Mouse (Mus musculus): ENCODE measurements around the gene Snu13. TPM values are rescaled to one million over a fixed set of nuclear protein-coding genes. Genes with fewer than 3 reads are reported as not detected.

The Snu13 gene
- polyA plus RNA-seq, 1 experiment from 2014 or later, result 210 TPM

DNA sequence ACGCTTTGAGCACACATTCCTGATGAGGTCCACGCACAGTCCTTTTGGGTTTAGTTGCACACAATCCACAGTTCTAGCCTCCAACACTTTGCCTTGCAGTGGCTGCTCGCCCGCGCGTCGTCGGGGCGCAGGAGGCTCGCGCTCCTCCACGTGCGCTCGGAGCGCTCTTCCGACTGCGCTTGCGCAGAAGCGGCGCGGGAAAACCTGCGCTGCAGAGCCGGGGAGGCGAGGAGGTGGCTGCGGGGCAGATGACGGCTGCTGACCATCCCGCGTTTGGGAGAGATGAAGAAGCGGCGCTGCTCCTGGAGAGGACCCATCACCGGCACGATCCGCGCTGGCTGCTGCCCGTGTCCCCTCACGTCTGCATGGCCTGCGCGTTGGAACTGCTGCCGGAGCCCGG is 22.5 kb upstream of the Snu13 start, which contains the start of gene Mei1:
Gene Mei1, plus strand, starts transcription at position 99 of the 400 bp plus-strand sequence.
- H3K4me3 ChIP-seq (ENCODE audit: low read length), result peak within 1 kb of the TSS; percentile 4; the same call in 1 of the 2 replicates
- H3K9ac ChIP-seq (ENCODE audit: low read length), result no peak within 1 kb of the TSS
- H3K9me3 ChIP-seq (replicated peaks; ENCODE audit: control insufficient read depth, low read length), result peaks cover 7% of the 10 kb centered on the region
- H3K27me3 ChIP-seq (ENCODE audit: control insufficient read depth, insufficient read depth, low read length), result peaks cover 42% of the 10 kb centered on the region
- no peak for ATAC-seq (replicated peaks; ENCODE audit: extremely low read depth, insufficient read depth, low FRiP score)
- H3K4me1 ChIP-seq (ENCODE audit: control insufficient read depth, insufficient read depth, low read length), result no peaks in the 10 kb centered on the region
- H3K27ac ChIP-seq (ENCODE audit: low read length), result no peak within 1 kb of the TSS
- 17% methylated on average over 40 of the region's 40 CpGs for WGBS
- H3K4me2 ChIP-seq (ENCODE audit: low read depth, low read length), result peak within 1 kb of the TSS; percentile 36; the same call in 1 of the 2 replicates
- no peaks in the 10 kb centered on the region for H3K36me3 ChIP-seq (ENCODE audit: control insufficient read depth, insufficient read depth)

DNA sequence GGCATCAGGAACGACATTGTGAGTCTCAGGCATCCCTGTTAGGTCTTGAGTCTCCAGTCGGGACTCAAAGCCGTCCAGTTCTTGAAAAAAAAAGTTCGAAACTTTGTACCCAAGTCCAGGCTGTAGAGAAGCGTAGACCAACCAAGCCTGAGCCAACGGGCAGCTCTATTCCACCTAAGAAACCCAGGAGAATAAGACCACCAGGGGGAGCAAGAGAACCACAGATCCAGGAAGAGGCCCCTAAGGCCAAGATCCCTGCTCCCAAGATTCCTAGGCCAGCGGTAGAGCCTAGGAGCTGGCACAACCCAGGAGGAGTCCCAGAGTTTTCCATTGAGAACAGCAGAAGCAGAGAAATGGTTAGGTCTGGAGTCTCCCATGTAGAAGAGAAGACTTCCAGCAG is 18.1 kb upstream of the Snu13 start:
- Histone ChIP-seq H3K4me1 (ENCODE audit: control insufficient read depth, insufficient read depth, low read length) (no peaks in the 10 kb centered on the region), H3K4me3 (ENCODE audit: low read length) (no peak overlapping the region), H3K27me3 (ENCODE audit: control insufficient read depth, insufficient read depth, low read length) (peaks cover 48% of the 10 kb centered on the region), H3K9ac (ENCODE audit: low read length) (no peak overlapping the region), H3K4me2 (ENCODE audit: low read depth, low read length) (no peak overlapping the region), H3K27ac (ENCODE audit: low read length) (no peak overlapping the region), H3K9me3 (replicated peaks; ENCODE audit: control insufficient read depth, low read length) (peaks cover 5% of the 10 kb centered on the region), H3K36me3 (ENCODE audit: control insufficient read depth, insufficient read depth) (no peaks in the 10 kb centered on the region)
- ATAC-seq (replicated peaks; ENCODE audit: extremely low read depth, insufficient read depth, low FRiP score), result no peak
- 12% methylated on average over 7 of the region's 7 CpGs for WGBS

GRCm38 (mm10) chr15:82063909-82064308 is 16.5 kb upstream of the Snu13 start:
- WGBS, result 68% methylated on average over 14 of the region's 14 CpGs
- no peak overlapping the region for H3K27ac ChIP-seq (ENCODE audit: low read length)
- no peak overlapping the region for H3K9ac ChIP-seq (ENCODE audit: low read length)
- H3K4me3 ChIP-seq (ENCODE audit: low read length), result no peak overlapping the region
- no peaks in the 10 kb centered on the region for H3K36me3 ChIP-seq (ENCODE audit: control insufficient read depth, insufficient read depth)
- H3K27me3 ChIP-seq (ENCODE audit: control insufficient read depth, insufficient read depth, low read length), result peaks cover 32% of the 10 kb centered on the region
- H3K4me1 ChIP-seq (ENCODE audit: control insufficient read depth, insufficient read depth, low read length), result no peaks in the 10 kb centered on the region
- no peak overlapping the region for H3K4me2 ChIP-seq (ENCODE audit: low read depth, low read length)
- ATAC-seq (replicated peaks; ENCODE audit: extremely low read depth, insufficient read depth, low FRiP score), result no peak
- no peaks in the 10 kb centered on the region for H3K9me3 ChIP-seq (replicated peaks; ENCODE audit: control insufficient read depth, low read length)

DNA sequence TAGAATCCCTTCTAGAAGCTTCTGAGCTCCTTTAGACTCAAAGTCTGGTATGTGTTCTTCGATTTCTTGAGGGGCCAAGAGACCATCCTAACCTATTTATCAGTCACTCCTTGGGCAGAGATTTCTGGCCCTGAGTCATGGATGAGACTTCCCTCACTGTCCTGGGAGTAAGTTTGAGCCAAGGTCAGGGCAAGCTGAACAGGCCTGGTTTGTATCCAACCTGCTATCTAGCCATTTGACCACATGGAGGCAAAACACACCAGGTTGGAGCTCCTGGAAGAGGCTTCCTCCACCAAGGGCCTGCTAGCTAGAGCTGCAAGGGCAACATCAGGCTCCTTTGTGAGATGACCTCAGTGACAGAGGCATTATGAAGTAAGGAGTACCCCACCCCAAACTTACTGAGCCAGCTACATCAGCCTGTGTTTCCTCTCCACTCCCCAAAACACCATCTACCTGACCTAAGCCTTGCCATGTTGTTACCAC is 11.4 kb upstream of the Snu13 start, which contains the start of gene 4930407I10Rik:
Gene 4930407I10Rik, plus strand, starts transcription at position 433 of the 483 bp plus-strand sequence.
- ATAC-seq (replicated peaks; ENCODE audit: extremely low read depth, insufficient read depth, low FRiP score), result no peak
- peaks cover 8% of the 10 kb centered on the region for H3K27me3 ChIP-seq (ENCODE audit: control insufficient read depth, insufficient read depth, low read length)
- H3K9ac ChIP-seq (ENCODE audit: low read length), result no peak within 1 kb of the TSS
- WGBS, result 74% methylated on average over 1 of the region's 1 CpGs
- H3K4me1 ChIP-seq (ENCODE audit: control insufficient read depth, insufficient read depth, low read length), result no peaks in the 10 kb centered on the region
- no peak within 1 kb of the TSS for H3K4me2 ChIP-seq (ENCODE audit: low read depth, low read length)
- no peak within 1 kb of the TSS for H3K27ac ChIP-seq (ENCODE audit: low read length)
- H3K9me3 ChIP-seq (replicated peaks; ENCODE audit: control insufficient read depth, low read length), result no peaks in the 10 kb centered on the region
- H3K4me3 ChIP-seq (ENCODE audit: low read length), result no peak within 1 kb of the TSS
- H3K36me3 ChIP-seq (ENCODE audit: control insufficient read depth, insufficient read depth), result no peaks in the 10 kb centered on the region

GRCm38 (mm10) chr15:82052544-82052943 is 5.1 kb upstream of the Snu13 start:
- Histone ChIP-seq H3K9ac (ENCODE audit: low read length) (no peak overlapping the region), H3K27ac (ENCODE audit: low read length) (no peak overlapping the region), H3K9me3 (replicated peaks; ENCODE audit: control insufficient read depth, low read length) (no peaks in the 10 kb centered on the region), H3K27me3 (ENCODE audit: control insufficient read depth, insufficient read depth, low read length) (0 out of 2 replicates have a peak, but pooled peaks cover 3% of the 10 kb centered on the region), H3K36me3 (ENCODE audit: control insufficient read depth, insufficient read depth) (no peaks in the 10 kb centered on the region), H3K4me2 (ENCODE audit: low read depth, low read length) (no peak overlapping the region), H3K4me1 (ENCODE audit: control insufficient read depth, insufficient read depth, low read length) (no peaks in the 10 kb centered on the region), H3K4me3 (ENCODE audit: low read length) (no peak overlapping the region)
- ATAC-seq (replicated peaks; ENCODE audit: extremely low read depth, insufficient read depth, low FRiP score), result no peak
- 50% methylated on average over 5 of the region's 5 CpGs for WGBS

DNA sequence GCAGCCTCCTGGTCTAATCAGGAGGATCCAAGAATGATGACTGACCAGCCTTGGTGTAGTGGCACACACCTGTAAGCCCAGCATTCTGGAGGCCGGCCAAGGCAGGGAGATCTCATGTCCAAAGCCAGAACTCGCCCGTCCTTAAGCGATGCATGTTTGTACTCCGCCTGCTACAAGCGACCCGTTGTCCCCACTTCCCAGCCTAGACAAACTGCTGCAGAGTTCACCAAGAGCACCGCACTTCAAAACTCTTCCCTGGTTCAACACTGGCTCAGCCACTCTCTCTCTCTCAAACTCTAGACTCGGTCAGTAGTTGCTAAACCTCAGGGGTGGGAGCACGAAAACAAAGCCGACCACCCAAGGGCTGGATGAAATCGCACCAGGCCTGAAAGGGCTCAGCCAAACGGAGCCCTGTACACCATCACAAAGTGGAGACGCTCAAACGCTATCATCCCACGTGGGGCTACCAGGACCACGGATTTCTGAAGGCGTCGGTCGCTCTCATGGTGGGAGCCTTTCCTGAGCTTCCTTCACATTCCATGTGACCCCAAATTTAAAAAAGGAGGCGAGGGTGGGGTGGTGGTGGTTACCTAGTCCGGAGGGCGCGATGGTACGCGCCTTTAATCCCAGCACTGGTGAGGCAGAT is 1.0 kb downstream of the Snu13 start:
- WGBS, result 2% methylated on average over 26 of the region's 26 CpGs
- peak overlapping the region; percentile 98 for H3K4me3 ChIP-seq (ENCODE audit: low read length)
- H3K9me3 ChIP-seq (replicated peaks; ENCODE audit: control insufficient read depth, low read length), result no peaks in the 10 kb centered on the region
- peaks cover 13% of the 10 kb centered on the region for H3K4me1 ChIP-seq (ENCODE audit: control insufficient read depth, insufficient read depth, low read length)
- no peak for ATAC-seq (replicated peaks; ENCODE audit: extremely low read depth, insufficient read depth, low FRiP score)
- H3K9ac ChIP-seq (ENCODE audit: low read length), result peak overlapping the region; percentile 99
- H3K4me2 ChIP-seq (ENCODE audit: low read depth, low read length), result peak overlapping the region; percentile 75
- H3K27ac ChIP-seq (ENCODE audit: low read length), result no peak overlapping the region
- peaks cover 9% of the 10 kb centered on the region; the same call in 1 of the 2 replicates for H3K36me3 ChIP-seq (ENCODE audit: control insufficient read depth, insufficient read depth)
- H3K27me3 ChIP-seq (ENCODE audit: control insufficient read depth, insufficient read depth, low read length), result 0 out of 2 replicates have a peak, but pooled peaks cover 3% of the 10 kb centered on the region

DNA sequence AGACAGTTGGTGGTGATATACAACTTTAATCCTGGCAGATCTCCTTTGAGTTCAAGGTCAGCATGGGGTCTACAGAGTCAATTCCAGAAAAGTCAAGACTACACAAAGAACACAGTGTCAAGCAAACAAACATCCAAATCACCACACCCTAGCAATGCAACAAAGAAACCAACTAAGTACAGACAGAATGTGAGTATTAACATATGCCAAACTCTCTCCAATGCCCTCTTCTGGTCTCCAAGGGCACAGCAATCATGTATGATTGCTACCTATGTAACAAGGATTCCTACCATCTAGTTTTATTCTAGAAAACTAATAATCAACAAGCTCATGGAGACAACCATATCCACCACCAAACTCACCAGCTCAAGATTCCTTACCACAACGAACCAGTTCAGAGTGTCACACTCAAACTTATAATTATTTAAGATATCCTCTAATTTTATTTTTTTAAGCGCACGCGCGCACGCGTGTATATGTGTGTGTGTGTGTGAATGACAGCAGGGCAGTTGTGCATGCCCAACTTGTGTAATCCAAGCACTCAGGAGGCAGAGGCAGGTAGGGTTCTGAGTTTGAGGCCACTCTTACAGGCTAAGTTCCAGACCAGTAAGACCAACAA is 3.1 kb downstream of the Snu13 start:
- 97% methylated on average over 7 of the region's 7 CpGs for WGBS
- Histone ChIP-seq H3K4me3 (ENCODE audit: low read length) (no peak overlapping the region), H3K27me3 (ENCODE audit: control insufficient read depth, insufficient read depth, low read length) (0 out of 2 replicates have a peak, but pooled peaks cover 3% of the 10 kb centered on the region), H3K36me3 (ENCODE audit: control insufficient read depth, insufficient read depth) (peaks cover 21% of the 10 kb centered on the region), H3K9ac (ENCODE audit: low read length) (no peak overlapping the region), H3K9me3 (replicated peaks; ENCODE audit: control insufficient read depth, low read length) (no peaks in the 10 kb centered on the region), H3K4me2 (ENCODE audit: low read depth, low read length) (no peak overlapping the region), H3K4me1 (ENCODE audit: control insufficient read depth, insufficient read depth, low read length) (peaks cover 13% of the 10 kb centered on the region), H3K27ac (ENCODE audit: low read length) (no peak overlapping the region)
- no peak for ATAC-seq (replicated peaks; ENCODE audit: extremely low read depth, insufficient read depth, low FRiP score)

DNA sequence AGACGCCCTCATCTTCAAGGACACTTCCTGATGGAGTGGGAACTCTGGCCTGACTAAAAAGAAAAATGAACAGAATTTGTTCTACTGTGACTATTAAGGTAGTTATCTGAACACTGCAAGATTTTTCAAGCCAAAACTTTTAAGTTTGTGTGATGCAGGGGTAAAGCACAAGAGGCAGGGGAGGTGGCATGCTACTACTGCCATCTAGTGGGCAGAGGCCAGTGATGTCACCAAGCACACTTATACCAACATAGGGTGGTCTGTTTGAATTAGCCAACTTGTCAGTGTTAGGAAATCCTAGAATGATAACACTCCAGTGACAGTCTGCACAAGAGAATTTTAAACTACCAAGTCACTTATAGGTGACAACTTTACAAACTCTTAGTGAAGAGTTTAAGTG is 6.7 kb downstream of the Snu13 start:
- ATAC-seq (replicated peaks; ENCODE audit: extremely low read depth, insufficient read depth, low FRiP score), result no peak; the same call in 1 of the 2 replicates
- peaks cover 37% of the 10 kb centered on the region for H3K36me3 ChIP-seq (ENCODE audit: control insufficient read depth, insufficient read depth)

More for the DNA sequence above, 6.7 kb downstream of the Snu13 start:
- Histone ChIP-seq H3K4me3 (ENCODE audit: low read length) (no peak overlapping the region), H3K4me1 (ENCODE audit: control insufficient read depth, insufficient read depth, low read length) (peaks cover 4% of the 10 kb centered on the region), H3K9me3 (replicated peaks; ENCODE audit: control insufficient read depth, low read length) (no peaks in the 10 kb centered on the region), H3K27me3 (ENCODE audit: control insufficient read depth, insufficient read depth, low read length) (no peaks in the 10 kb centered on the region), H3K4me2 (ENCODE audit: low read depth, low read length) (no peak overlapping the region), H3K9ac (ENCODE audit: low read length) (no peak overlapping the region), H3K27ac (ENCODE audit: low read length) (no peak overlapping the region)
- 97% methylated on average over 1 of the region's 1 CpGs for WGBS

All from heart, embryonic 16.5 days (tissue).